8 mouse cellular contexts compared by ENCODE assay signal in the genomic region with DNA sequence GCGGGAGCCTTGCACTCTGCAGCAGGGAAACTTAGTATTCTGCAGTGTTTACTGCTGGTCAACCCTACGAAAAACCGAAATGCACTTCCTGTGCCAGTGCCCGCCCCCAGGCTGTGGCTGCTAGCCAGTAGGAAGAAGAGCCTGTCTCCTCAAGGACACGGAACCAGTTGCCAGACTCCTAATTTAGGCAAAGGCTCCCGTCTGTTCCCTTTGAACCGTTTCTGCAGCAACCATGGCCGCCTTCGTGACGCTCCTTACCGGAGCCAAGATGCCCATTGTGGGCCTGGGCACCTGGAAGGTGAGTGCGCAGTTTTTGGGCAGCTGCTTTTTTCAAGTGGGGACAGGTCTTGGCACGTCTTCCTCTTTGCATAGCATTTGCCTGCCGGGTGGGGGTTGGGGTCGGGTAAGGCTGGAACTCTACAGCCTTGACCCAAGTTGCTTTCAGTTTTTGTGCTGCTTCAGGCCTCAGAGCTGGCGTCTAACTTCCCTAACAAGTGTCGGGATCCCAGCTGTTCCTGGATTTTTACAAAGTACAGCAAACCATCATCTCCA. TPM values are rescaled to one million over a fixed set of nuclear protein-coding genes. Genes with fewer than 3 reads are reported as not detected.
DNase-seq lines count a peak whose midpoint lies in the region; ATAC-seq lines count a peak whose summit lies in the region.

A gene (plus strand): TSS at position 109 of the 552 bp plus-strand sequence.

- no peaks in the 10 kb centered on the region for H3K27me3 ChIP-seq in intestine, embryonic 16.5 days (replicated peaks; ENCODE audit: control insufficient read depth, insufficient read depth, low read length)

- 1% methylated on average over 17 of the region's 17 CpGs for WGBS in intestine, embryonic 16.5 days

- peaks cover 10% of the 10 kb centered on the region; the same call in 1 of the 2 replicates for H3K4me1 ChIP-seq in intestine, embryonic 16.5 days (ENCODE audit: control insufficient read depth, insufficient read depth, low read length)

- no peaks in the 10 kb centered on the region for H3K36me3 ChIP-seq in intestine, embryonic 16.5 days (ENCODE audit: control insufficient read depth, insufficient read depth, low read length)

- peak within 1 kb of the TSS; percentile 80 for H3K4me2 ChIP-seq in intestine, embryonic 16.5 days (ENCODE audit: low read depth, low read length)

- H3K27ac ChIP-seq in intestine, embryonic 16.5 days (ENCODE audit: low read length) = peak within 1 kb of the TSS; percentile 82

- DNase-seq in adrenal gland, postnatal 10 days = peak; percentile 90
- peak; percentile 70 for DNase-seq in embryo, embryonic 9.5 days (ENCODE audit: extremely low spot score)
- DNase-seq in gonadal fat pad, adult 2 months (ENCODE audit: low read depth) = no peak
- peak; percentile 80 to 88 for DNase-seq in left cerebral cortex, postnatal 25 days (ENCODE audit: low spot score in 2 of 2)
- peak; percentile 62 for DNase-seq in mesoderm, embryonic 11.5 days (ENCODE audit: low read depth, low spot score)
- DNase-seq in right cerebral cortex, postnatal 4 days = peak; percentile 67
- DNase-seq in yolk sac, embryonic 10.5 days (ENCODE audit: low spot score) = peak; percentile 47

- H3K9me3 ChIP-seq in intestine, embryonic 16.5 days (ENCODE audit: control insufficient read depth, low read length) = no peaks in the 10 kb centered on the region

- peak within 1 kb of the TSS; percentile 57 for H3K4me3 ChIP-seq in intestine, embryonic 16.5 days (ENCODE audit: low read length)

- peak within 1 kb of the TSS; percentile 64 for H3K9ac ChIP-seq in intestine, embryonic 16.5 days (ENCODE audit: low read depth, low read length)

- peak; percentile 73 for ATAC-seq in intestine, embryonic 16.5 days

- intact Hi-C loops in left cerebral cortex, postnatal 25 days (cut with DNase I) = no loop called here

RNA-seq across cellular contexts. Expression of the gene that starts here (rescaled TPM):
- 10 to 100 TPM; 84.6 to 85.5 TPM for total RNA-seq in adrenal gland, postnatal 10 days (2021)
- polyA plus RNA-seq in gonadal fat pad, adult 2 months (2012; rRNA removed) = 42.6 and 44.5 TPM in 2 replicates
- polyA plus RNA-seq in intestine, embryonic 16.5 days (2015; fragmentation: Nextera tagmentation; extraction: Ambion mirVana) = 13.9 and 16.0 TPM in 2 replicates
- 10 to 100 TPM; 19.5 to 21.0 TPM for total RNA-seq in left cerebral cortex, postnatal 25 days (2021)
